Mouse (Mus musculus) adipocyte (in vitro differentiated cells): ENCODE data around the gene Gm11096.
A peak's percentile ranks its signal among the peaks of the same experiment; 100 is the strongest.

Experiments
- DNase-seq: peaks from one replicate; pipeline ENCODE4 v3.0.0-alpha.2; 2016; ENCODE audit warnings: low spot score

Gene Gm11096

DNA sequence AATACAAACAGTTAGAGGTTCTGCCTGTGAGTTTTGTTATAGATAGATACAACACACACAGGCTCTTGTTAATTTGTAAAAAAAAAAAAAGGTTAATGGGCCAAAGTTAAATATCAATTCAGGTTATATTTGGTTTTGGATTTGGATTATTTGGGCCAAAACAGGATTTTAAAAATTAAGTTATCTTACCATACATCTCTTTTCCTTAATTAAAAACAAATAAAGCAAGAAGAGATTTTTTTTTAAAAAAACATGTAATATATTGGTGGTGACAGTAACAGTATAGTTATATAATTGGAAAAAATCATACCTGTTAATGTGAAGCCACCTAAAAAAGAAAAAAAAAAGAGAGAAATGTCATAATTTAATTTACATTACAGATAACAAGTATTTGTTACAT lies at the start of gene Gm11096:
Gm11096 (plus strand) TSS at position 301 of the 400 bp plus-strand sequence.
- DNase-seq: no peak

DNA sequence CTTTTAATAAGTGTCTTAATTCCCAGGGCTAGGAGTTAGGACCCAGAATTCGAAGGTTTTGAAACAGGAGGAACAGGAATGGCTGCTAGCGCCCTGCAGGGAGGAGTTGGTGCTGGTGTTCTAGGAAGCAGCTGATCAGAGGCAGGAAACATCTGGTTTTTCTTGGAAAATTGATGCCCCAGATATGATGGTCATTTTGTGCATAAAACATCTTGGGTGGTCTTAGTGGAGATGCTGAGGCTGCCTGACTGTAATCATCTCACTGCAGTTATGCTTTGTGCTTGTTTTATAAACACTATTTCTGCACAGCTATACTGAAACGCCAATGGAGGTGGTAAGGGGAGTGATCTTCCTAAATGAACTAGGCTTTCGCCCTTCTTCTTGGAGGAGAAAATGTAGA lies 48.5 kb upstream of the Gm11096 start:
- no peak for DNase-seq

DNA sequence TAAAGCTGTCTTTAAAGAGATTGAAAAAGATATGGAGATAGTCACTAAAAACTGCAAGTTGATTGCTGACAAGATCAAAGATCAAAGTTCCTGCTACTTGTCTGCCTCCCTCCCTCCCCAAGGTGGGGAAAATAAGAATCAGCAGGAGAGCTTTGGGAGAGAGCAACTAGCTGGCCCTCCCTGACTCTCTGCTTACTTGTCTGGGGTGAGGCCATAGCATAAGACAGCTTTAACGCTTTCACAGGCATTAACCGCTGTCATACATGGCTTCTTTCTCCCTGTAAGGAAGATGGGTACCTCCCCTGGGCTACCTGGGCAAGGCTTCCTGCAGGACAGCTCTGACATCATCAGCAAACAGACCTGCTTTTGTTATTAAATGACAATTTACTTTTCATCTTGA lies 47.4 kb upstream of the Gm11096 start:
- DNase-seq: no peak

DNA sequence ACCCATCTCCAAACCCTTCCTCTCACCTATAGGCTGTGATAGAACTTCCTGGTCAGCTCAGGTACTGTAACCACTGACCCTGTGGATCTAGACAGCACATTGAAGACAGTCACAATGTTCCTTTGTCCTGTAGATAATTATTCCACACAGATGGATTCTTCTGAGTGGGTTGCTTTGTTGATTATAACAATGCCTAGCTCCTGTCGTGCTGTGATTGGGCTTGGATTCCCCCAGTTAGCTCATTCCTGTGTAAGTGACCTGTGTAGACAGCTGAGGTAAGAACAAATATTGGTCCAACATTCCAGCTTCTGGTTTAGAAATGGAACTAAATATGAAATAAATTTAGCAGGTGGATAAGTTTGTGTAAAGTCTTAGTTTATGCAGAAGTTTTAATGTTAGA lies 44.1 kb upstream of the Gm11096 start:
- DNase-seq: no peak

DNA sequence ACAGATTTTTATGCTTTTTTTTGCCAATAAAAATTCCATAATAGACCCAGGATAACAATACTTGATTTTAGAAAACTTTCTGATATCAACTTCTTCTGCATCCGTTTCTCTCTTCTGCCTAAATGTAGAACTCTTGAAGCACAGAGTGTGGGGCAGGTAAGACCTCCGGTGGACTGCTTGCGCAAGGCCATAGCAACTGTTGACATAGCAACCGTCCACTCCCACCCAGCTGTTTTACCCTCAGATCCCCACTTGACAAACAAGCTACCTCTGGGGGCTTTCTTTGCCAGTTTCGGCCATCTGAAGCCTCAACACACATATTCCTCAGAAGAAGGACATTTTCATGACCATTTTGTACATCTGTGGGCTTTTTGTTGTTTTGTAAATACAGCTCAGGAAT lies 41.2 kb upstream of the Gm11096 start:
- no peak for DNase-seq

DNA sequence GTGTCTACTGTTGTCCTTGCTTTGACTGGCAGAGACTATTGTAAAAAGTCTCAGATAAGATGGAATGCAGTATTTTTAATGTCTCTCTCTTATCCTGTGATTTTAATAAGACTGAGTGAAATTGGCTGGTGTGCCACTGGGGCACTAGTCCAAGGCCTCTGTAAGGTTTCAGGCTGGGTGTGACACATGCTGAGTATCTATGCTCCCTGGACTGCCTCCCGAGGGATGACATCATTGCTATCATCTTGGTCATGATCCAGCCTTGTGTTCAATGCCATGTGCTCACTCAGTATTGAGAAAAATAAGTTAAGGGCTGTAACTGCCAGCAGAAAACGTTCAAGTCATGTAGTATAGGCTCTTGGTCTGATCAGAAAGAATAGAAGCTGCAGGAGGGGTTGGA lies 38.9 kb upstream of the Gm11096 start:
- DNase-seq: peak; percentile 43

DNA sequence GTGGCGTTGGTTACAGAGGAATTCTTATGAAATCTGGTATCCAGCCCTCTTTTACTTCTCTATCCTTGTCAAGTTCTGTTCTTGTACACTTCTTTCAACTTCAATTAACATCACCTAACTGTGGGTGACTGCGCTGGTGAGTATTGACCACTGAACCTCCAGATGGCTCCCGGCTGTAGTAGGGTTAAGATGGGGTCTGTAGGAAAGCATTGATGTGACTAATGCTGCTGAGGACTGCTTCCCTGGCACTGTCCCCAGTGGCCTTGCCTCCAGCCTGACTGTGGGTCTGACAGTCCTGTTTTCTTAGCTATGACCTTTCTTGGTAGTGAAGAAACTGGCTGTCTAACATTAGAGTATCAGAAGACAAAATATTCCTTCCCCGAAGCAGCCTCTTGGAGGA lies 38.4 kb upstream of the Gm11096 start:
- DNase-seq: no peak

DNA sequence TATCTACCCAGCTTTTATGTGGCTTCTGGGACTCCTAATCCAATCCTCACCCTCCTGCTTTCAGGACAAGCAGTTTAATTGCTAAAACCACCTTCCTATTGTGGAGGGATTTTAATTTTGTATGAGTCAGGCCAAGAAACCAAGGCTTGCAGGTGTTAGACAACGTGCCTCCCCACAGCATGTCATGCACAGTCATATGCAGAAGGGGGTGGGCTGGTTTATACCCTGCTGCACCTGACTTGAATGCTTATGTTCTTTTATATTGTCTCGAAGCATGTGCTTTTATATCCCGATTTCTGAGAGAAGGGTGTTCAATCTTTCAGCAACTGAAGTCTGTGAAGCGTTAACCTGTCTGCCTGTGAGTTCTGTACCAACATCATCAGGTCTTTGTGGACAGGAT lies 37.3 kb upstream of the Gm11096 start:
- DNase-seq: no peak

DNA sequence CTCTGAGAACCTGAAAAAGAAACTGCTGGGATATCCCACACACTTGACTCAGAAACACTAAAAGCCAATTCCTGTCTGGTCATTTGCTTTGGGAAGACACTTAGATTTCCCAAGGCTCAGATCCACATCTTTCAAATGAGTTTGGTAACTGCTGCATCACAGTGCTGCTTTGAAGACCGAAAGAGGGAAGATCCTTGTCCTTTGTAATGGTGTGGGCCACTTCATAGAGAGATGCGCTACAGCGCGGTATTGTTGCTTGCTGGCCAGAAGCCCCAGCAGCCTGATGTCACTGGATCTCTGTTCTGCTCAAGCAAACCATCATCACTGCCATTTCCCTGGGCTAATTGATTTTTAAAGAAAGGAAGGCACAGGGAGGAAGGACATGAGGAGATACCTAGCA lies 28.8 kb upstream of the Gm11096 start:
- DNase-seq: no peak

DNA sequence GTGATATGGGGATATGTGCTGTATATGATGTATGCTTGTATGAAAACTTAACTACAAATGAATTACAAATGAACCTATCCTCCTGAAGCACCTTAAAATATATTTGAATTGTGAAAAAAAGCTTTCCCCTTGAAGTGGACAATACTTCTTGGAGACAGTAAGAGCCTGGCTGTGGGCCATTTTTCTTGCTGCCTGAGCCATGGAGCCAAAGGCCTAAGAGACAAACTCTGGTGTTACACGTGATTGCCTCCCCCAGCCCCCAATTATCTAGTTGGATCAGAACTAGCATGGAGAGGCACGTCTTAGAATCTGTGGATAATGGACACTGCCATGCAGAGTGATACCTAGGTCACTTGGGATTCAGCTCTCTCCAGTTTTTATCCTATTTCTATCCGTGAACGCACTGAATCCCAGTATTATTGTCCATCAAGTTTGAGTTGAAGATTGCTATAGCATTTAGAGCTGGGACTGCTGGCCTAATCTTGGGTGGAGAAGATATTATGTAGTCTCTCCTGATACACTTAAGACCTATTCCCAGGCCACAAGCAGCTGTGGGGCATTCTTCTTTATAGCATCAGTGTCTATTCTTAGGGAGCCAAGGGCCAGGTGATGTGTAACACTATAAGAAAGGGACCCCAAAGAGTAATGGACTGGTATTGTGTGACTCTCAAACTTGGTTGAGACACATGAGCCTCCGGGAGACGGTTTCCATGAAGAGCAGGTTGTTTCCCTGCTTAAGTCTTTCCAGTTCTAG lies 25.0 kb upstream of the Gm11096 start:
- DNase-seq: no peak

DNA sequence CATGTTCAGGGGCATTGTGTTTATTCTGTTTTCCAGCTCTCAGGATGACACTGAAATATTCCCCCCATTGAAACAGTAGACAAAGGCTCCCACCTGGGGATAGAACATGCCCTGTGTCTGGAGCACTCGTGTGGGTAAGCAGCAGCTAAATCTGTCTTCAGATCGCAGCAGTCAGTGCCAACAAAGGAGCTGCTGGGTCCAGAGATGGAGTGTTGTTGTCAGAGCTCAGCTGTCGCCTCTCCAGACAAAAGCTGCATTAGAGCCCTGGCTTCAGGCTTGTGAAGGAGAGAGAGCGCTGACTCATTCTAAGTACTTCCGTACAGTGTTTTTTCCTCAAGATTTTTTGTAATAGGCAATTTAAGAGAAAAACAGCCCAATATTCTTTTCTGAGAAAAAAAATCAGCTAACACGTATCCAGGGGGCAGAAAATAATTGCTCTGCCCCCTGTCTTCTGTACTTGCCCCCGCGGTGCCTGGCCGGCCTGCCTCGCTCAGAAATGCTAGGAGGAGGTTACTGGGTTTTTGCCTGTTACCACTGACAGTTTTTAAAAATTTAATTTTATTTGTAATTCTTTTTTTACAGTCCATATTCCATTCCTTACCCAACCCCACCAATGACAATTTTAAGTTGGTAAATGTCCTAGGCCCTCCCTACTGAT lies 21.6 kb upstream of the Gm11096 start:
- no peak for DNase-seq

DNA sequence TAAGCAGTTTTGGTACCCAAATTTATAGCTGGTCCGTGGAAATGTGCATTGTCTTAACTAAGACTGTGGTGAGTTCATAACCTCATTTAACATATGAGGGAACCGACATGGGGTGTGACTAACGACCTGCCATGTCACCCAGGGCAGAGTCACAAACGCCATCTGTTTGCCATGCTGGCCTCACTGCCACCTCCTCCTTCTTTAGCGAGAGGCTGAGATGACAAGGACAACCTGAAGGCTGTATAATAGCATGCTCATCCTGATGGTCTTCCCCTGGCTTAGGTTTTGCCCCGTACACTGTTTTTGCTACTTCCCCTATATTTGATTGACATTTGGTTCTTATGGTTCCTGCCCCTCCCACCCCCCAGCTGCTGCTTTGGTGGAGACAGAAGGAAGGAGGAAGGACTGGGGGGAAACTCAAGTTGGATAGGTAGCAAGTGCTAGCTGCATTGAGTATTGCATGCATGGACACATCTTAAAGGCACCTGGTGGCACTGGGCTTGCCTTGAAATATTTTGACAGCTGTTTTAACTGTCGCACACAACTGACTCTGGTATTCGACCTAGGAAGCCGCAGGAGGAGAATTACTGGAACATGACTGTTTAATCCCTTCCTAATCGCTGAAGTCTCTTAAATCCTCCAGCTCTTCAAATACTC lies 17.2 kb upstream of the Gm11096 start:
- no peak for DNase-seq

DNA sequence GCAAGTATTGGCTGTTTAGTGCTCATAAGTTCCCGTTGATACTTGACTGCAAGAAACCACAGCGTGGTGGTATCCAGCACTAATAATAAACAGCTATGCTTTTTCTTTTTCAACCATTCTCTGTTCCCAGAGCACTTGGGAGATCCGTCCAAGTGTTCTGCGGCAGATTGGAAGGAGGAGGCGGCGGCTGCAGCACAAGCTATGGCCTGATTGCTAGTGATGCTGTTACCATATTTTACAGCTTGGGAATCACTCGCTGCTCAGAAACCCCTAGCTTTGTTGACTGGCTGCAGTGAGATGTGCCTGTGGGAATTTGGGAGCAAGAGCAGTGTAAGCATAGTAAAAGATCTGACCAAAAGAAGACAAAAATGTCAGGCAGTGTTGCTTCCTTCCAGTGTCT lies 14.3 kb upstream of the Gm11096 start:
- no peak for DNase-seq

DNA sequence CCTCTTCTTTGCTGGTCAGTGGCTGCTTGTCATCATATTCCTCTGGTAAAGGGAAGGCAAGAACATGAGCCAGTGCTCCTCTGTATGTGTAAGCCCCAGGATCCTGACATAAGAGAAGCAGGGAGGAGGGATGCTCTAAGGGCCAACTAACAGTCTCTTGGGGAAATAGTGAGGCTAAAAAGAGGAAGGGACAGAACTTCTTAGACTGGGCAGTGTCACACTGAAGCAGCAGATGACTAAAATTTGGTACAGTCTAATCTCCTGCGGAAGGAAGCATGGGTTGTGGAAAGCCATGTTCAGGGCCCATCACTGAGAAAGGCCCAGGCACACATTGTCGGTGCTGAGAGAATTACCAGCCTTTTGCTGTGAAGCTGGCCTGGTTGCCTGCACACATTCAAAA lies 8.8 kb upstream of the Gm11096 start:
- DNase-seq: no peak

DNA sequence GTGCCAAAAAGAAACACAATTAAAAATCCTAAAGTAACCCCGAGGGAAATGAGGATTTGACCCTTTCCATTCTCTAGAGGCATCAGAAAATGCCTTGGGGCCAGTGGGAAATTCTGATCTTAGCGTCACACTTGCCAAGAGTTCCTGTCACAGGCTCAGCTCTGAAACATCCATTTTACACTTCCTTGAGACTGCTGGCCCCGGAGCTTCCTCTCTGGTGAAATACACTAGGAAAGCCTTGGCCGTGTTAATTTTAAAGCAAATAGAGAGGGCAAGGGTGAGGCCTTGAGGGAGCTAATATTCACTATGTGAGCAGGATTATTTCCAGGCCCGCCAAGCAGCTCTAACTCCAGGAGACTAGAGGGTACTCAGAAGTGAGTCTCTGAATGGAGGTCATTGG lies 8.4 kb upstream of the Gm11096 start:
- DNase-seq: peak; percentile 12

DNA sequence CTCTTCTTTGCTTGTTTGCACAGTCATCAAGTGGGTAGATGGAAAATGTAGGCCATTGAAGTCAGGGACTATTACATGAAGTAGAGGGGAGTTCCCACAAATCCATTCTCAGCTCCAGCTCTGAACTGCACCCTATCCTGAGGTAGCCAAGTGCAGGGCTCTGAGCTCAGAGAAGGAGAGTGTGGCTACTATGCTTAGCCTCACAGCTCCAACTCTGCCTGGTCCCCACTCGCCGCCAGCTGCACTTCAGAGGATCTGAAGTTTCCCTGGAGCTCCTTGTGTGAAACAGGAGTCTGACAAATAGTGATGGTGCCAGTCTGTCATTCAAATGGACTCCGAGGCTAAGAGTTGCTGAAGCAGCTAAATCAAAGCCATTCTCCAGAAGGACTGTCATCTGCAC lies 13.7 kb downstream of the Gm11096 start:
- no peak for DNase-seq

DNA sequence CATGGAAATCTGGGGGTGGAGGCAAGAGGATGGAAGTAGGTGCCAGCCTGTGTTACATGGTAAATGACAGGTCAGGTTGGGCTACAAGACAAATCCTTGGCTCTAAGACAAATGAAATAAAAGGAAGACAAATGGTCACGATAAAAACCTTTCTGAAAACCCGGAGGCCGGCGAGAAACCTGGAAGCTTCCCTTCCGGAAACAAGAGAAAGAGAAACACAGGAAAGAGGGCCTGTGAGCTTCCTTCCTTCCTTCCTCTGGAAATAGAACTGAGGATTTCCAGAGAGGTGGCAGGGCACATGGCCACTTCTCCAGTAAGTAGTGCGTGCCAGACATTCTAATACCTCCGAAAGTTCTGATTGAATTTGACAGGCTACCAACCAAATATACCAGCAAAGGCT lies 14.4 kb downstream of the Gm11096 start:
- no peak for DNase-seq

DNA sequence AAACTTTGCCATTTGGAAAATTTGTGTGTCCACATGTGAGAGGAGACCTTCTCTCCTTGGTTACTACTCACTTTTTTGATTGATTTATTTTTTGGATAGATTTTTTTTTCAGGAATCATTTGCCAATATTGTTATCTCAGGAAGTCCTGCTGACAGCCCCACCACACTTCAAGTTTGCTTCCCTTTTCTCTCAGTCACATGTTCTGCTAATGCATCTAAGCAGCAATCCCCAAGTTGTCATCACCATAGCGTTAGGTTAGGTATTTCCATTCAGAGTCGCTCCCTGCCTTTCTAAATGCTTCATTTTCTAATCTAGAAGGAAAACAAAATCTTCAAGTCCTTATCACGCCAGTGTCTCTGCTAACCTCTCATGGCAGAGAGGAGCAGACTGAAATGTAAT lies 17.8 kb downstream of the Gm11096 start:
- DNase-seq: no peak

DNA sequence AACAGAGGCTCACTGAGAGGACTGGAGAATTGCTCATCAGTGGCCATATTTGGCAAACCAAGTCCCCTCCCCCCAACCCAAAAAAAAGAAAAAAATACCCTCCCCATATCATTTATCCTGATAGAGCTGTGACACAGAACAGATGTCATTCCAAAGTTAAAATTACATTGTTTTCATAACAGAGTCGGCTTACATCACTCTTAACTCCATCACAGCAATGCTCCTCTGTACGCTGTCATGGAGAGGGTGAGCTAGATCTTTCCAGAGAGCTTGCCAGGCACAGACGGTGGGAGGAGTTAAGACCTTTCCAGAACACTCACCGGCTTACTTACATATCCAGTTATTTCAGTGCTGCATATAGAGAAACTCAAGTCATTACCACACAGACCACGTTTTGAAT lies 27.4 kb downstream of the Gm11096 start:
- no peak for DNase-seq

DNA sequence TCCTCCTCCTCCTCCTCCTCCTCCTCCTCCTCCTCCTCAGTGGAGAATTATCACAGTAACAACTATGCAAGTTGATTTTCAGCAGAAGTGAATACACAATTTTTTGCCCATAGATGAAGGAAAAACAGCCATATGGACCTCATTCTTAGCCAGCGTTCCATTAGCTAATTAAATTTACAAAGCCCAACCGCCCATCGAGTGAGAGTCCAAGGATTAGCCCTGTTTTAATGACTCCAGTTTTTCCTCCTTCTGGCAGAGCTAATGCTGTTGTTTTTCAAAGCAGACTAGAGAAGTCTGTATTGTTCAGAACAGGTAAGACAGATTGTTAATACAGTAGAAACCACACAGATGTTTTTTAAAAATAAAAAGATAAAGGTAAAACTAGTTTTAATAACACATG lies 31.8 kb downstream of the Gm11096 start:
- no peak for DNase-seq

DNA sequence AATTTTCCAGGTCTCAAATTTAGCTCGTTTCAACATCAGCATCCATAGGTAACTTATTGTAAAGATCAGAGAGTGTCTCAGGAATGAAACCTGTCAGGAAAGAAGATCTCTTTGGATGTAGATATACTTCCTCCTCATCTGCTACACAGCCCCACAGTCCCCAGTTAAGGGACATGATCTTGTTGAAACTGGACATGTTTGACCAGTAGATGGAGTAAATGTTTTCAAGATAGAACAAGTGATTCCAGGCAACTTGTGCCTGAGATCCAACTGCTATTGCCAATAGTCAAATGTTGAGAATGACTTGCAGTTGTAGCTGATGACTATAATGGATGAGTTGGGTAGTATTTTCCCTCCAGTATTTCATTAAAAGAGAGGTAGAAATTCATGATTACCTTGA lies 35.9 kb downstream of the Gm11096 start:
- peak; percentile 24 for DNase-seq

DNA sequence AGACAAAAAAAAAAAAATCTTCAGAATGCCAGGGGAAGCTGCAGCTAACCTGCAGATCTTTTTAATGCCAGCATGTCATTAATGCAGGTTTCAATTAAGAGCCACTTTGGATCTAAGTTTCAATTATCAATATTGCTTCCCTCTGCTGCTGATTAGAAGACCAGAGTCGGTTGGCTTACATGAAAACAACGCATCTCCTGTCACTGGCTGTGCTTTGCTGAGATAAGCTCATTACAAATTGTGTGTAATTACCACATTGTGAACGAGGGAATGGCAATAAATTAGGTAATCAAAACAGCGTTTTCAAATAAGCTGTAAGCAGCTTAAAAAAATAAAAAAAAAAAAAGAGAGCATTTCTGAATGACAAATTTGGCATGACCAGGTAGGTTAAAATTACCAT lies 38.2 kb downstream of the Gm11096 start:
- DNase-seq: no peak

DNA sequence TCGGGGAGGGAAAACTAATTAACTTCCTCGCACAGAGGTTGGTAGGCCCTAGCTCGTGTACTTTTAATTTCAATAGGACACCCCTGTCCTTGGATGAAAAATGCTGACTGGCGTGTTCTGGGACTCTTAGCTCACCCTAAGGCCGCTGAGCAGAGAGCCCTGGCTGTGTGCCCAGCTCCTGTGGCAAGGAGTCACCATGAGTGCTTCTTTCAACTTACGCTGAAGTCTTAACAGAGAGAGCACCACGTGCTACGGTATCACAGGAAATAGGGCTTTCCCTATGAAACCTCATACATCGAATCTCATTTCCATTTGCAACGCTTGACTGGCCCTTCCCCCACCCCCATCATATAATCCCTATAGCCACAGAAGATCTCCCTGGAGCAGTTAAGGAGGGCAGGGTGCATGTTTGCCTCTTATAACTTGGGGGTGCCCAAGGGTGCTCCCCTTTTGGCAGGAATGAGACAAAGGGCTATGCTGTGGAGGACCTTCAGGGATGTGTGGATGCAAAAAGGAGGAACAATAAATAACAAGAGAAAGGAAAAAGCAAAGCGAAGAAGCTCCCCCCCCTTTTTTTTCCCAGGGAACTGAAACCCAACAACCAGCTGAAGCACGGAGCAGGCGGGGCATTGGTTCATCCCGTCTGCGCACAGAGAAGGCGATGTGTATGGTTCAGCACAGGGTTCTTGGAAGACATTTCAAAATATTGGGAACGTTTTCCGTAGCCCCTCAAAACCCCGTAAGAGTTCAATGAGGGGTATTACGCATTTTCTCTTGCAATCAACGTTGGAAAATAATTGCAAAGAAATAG lies 39.0 kb downstream of the Gm11096 start:
- peak; percentile 27 for DNase-seq
